Comparison of ENCODE assay signal across 9 mouse cellular contexts in genomic region chr2:172549371-172550155, GRCm38 (mm10). TPM values are rescaled to one million over a fixed set of nuclear protein-coding genes. Genes with fewer than 3 reads are reported as not detected.
DNase-seq lines count a peak whose midpoint lies in the region; ATAC-seq and TF ChIP-seq lines count a peak whose summit lies in the region.
"Had no signal": no experiment of that assay in that cellular context is flagged by ENCODE, and none has a peak within 500 bp of the region (broad histone marks: within the 10 kb centered on the region; RNA-seq: fewer than 3 reads in every experiment).

Tfap2c (plus strand) TSS chr2:172549593.

- H3K9me3 ChIP-seq in forebrain, embryonic 14.5 days (replicated peaks; ENCODE audit: control insufficient read depth, low read length): no peaks in the 10 kb centered on the region
- H3K9me3 ChIP-seq in kidney, postnatal 0 days (replicated peaks; ENCODE audit: low read length): no peaks in the 10 kb centered on the region

- TF ChIP-seq CTCF in kidney, postnatal 0 days (IDR thresholded peaks at IDR 0.05; ENCODE audit: low read depth): no peak

- peaks cover 15% of the 10 kb centered on the region; the same call in 1 of the 2 replicates for H3K4me1 ChIP-seq in forebrain, embryonic 14.5 days (ENCODE audit: control insufficient read depth, insufficient read depth, low read length)
- peaks cover 25% of the 10 kb centered on the region for H3K4me1 ChIP-seq in kidney, postnatal 0 days (replicated peaks; ENCODE audit: insufficient read depth, low read length)

- peak; percentile 37 for DNase-seq in thymus, postnatal 14 days
- DNase-seq in thymus, postnatal 10 days (ENCODE audit: low spot score in 2 of 2): no peak
- DNase-seq in forebrain, embryonic 14.5 days (ENCODE audit: low spot score): peak; percentile 84
- DNase-seq in kidney, postnatal 0 days (ENCODE audit: low spot score): no peak
- no peak for DNase-seq in gastrocnemius, postnatal 25 days
- no peak for DNase-seq in spleen, postnatal 14 days (ENCODE audit: low spot score in 2 of 2)
- DNase-seq in gastrocnemius, adult 18-20 months (ENCODE audit: low spot score): no peak

- H3K36me3 ChIP-seq in forebrain, embryonic 14.5 days (ENCODE audit: control insufficient read depth, insufficient read depth, low read length): peaks cover 2% of the 10 kb centered on the region; the same call in 1 of the 2 replicates
- no peaks in the 10 kb centered on the region for H3K36me3 ChIP-seq in kidney, postnatal 0 days (ENCODE audit: insufficient read depth, low read length)

- peak within 1 kb of the TSS; percentile 73 for H3K9ac ChIP-seq in forebrain, embryonic 14.5 days (ENCODE audit: low read length)
- H3K9ac ChIP-seq in kidney, postnatal 0 days (ENCODE audit: low read depth, low read length): no peak within 1 kb of the TSS

- H3K4me2 ChIP-seq in forebrain, embryonic 14.5 days (ENCODE audit: low read length): peak within 1 kb of the TSS; percentile 65
- peak within 1 kb of the TSS; percentile 52 for H3K4me2 ChIP-seq in kidney, postnatal 0 days (ENCODE audit: low read length)

- H3K27ac ChIP-seq in forebrain, embryonic 14.5 days (ENCODE audit: low read depth, low read length): no peak within 1 kb of the TSS
- no peak within 1 kb of the TSS for H3K27ac ChIP-seq in kidney, postnatal 0 days
- H3K27ac ChIP-seq: macrophage had no signal

- under 1% methylated on average over 68 of the region's 70 CpGs for WGBS in forebrain, embryonic 14.5 days
- under 1% methylated on average over 70 of the region's 70 CpGs for WGBS in kidney, postnatal 0 days

- ATAC-seq in forebrain, embryonic 14.5 days: peak; percentile 78
- ATAC-seq in kidney, postnatal 0 days (replicated peaks; ENCODE audit: low FRiP score, low read depth): no peak; the same call in 1 of the 2 replicates
- 0 out of 2 replicates have a peak, but pooled peaks have one; percentile 42 for ATAC-seq in megakaryocyte-erythroid progenitor cell, adult 5-6 weeks (replicated peaks; ENCODE audit: low FRiP score, low TSS enrichment, poor library complexity, severe bottlenecking)

- H3K27me3 ChIP-seq in forebrain, embryonic 14.5 days (replicated peaks; ENCODE audit: control insufficient read depth, insufficient read depth, low read length): peaks cover 74% of the 10 kb centered on the region
- H3K27me3 ChIP-seq in kidney, postnatal 0 days (ENCODE audit: insufficient read depth, low read length): peaks cover 98% of the 10 kb centered on the region

- peak within 1 kb of the TSS; percentile 47 for H3K4me3 ChIP-seq in forebrain, embryonic 14.5 days (ENCODE audit: low read depth, low read length)
- H3K4me3 ChIP-seq in kidney, postnatal 0 days (replicated peaks; ENCODE audit: low read depth, low read length): peak within 1 kb of the TSS; percentile 27

RNA-seq across cellular contexts. Expression of gene Tfap2c, which starts in this region (rescaled TPM):
- polyA plus RNA-seq in forebrain, embryonic 14.5 days (2014; fragmentation: Nextera tagmentation; extraction: Ambion mirVana): 20.6 and 21.8 TPM in 2 replicates
- polyA plus RNA-seq in kidney, postnatal 0 days (2015; fragmentation: Nextera tagmentation; extraction: Ambion mirVana): 0.22 and 0.53 TPM in 2 replicates
- total RNA-seq in megakaryocyte-erythroid progenitor cell, adult 5-6 weeks (2014; fragmentation: Nextera tagmentation): not detected in 2 replicates
- not detected in 2 replicates for total RNA-seq in megakaryocyte-erythroid progenitor cell, adult 5-6 weeks (2017)
- total RNA-seq in gastrocnemius, postnatal 25 days (2021): not detected
- total RNA-seq in gastrocnemius, adult 18-20 months (2021): not detected
- polyA plus RNA-seq: macrophage had no signal

Comparison
In these comparisons a context has a peak if more than half of its experiments do, and no peak if none do; other contexts are left out.
1. RNA of gene Tfap2c (polyA plus RNA-seq): 20.6 to 21.8 TPM in forebrain, embryonic 14.5 days; 0.22 to 0.53 TPM in kidney, postnatal 0 days; every median in the first group is over 10 times any median in the second.
2. DNase-seq: peak in thymus, postnatal 14 days (single experiment) and forebrain, embryonic 14.5 days (single experiment); none in thymus, postnatal 10 days (0 of 2), kidney, postnatal 0 days (single experiment), gastrocnemius, postnatal 25 days (single experiment), spleen, postnatal 14 days (0 of 2) and gastrocnemius, adult 18-20 months (single experiment).
3. Peak in ATAC-seq in megakaryocyte-erythroid progenitor cell, adult 5-6 weeks; RNA of the gene not detected or under 1 TPM.